Comparison of ENCODE assay signal across 8 mouse cellular contexts in genomic region chr1:185328721-185329610, GRCm38 (mm10). TPM values are rescaled to one million over a fixed set of nuclear protein-coding genes. Genes with fewer than 3 reads are reported as not detected.
A peak's percentile ranks its signal among the peaks of the same experiment; 100 is the strongest.
DNase-seq lines count a peak whose midpoint lies in the region; ATAC-seq and TF ChIP-seq lines count a peak whose summit lies in the region.

TSS of gene Iars2 (minus strand) at chr1:185329396.

- peaks cover 23% of the 10 kb centered on the region; the same call in 1 of the 2 replicates for H3K36me3 ChIP-seq in hindbrain, postnatal 0 days (ENCODE audit: insufficient read depth, low read length)
- peaks cover 34% of the 10 kb centered on the region for H3K36me3 ChIP-seq in megakaryocyte, embryonic 14.5 days (replicated peaks; ENCODE audit: low read length)

- peak within 1 kb of the TSS; percentile 83 for H3K4me2 ChIP-seq in hindbrain, postnatal 0 days (ENCODE audit: low read depth, low read length)

- WGBS in hindbrain, postnatal 0 days = under 1% methylated on average over 70 of the region's 76 CpGs

- H3K4me3 ChIP-seq in gastrocnemius, adult 2 months = peak within 1 kb of the TSS; percentile 92
- H3K4me3 ChIP-seq in hindbrain, postnatal 0 days (ENCODE audit: low read length) = peak within 1 kb of the TSS; percentile 84
- peak within 1 kb of the TSS; percentile 99 for H3K4me3 ChIP-seq in megakaryocyte, embryonic 14.5 days (replicated peaks)

- peaks cover 5% of the 10 kb centered on the region; the same call in 1 of the 2 replicates for H3K4me1 ChIP-seq in hindbrain, postnatal 0 days (ENCODE audit: insufficient read depth, low read length)
- H3K4me1 ChIP-seq in megakaryocyte, embryonic 14.5 days = peaks cover 31% of the 10 kb centered on the region

- intact Hi-C loops in gastrocnemius, adult 2 months (cut with DNase I) = loop anchor here (2.0 kb wide), 1 partner anchor 34 kb away; the partner anchor contains the start of gene Eprs

- peak; percentile 91 for ATAC-seq in hindbrain, postnatal 0 days

- H3K27ac ChIP-seq in gastrocnemius, adult 2 months = peak within 1 kb of the TSS; percentile 99
- H3K27ac ChIP-seq in hindbrain, postnatal 0 days = peak within 1 kb of the TSS; percentile 90

- DNase-seq in WW6 (ENCODE audit: low read depth, low spot score) = peak; percentile 60
- peak; percentile 82 to 91 for DNase-seq in cerebellum, postnatal 4 days (ENCODE audit: low spot score in 2 of 2)
- peak; percentile 91 for DNase-seq in gastrocnemius, adult 2 months
- peak; percentile 93 for DNase-seq in hindbrain, postnatal 0 days (ENCODE audit: low spot score)
- peak; percentile 86 to 90 for DNase-seq in left cerebral cortex, adult 8-10 months (ENCODE audit: low spot score in 2 of 2)
- DNase-seq in right cerebral cortex, postnatal 10 days (ENCODE audit: low spot score in 2 of 2) = peak; percentile 92 to 94
- peak; percentile 94 for DNase-seq in urinary bladder, postnatal 25 days (ENCODE audit: low spot score)

- no peaks in the 10 kb centered on the region for H3K9me3 ChIP-seq in hindbrain, postnatal 0 days (ENCODE audit: low read length)
- no peaks in the 10 kb centered on the region for H3K9me3 ChIP-seq in megakaryocyte, embryonic 14.5 days

- no peaks in the 10 kb centered on the region for H3K27me3 ChIP-seq in hindbrain, postnatal 0 days (ENCODE audit: insufficient read depth, low read length)
- H3K27me3 ChIP-seq in megakaryocyte, embryonic 14.5 days (replicated peaks) = no peaks in the 10 kb centered on the region

- no peak for TF ChIP-seq CTCF in gastrocnemius, adult 2 months (IDR thresholded peaks at IDR 0.05)
- TF ChIP-seq CTCF in hindbrain, postnatal 0 days (IDR thresholded peaks at IDR 0.05; ENCODE audit: low read depth) = no peak

- peak within 1 kb of the TSS; percentile 79 for H3K9ac ChIP-seq in hindbrain, postnatal 0 days (replicated peaks; ENCODE audit: low read length)

RNA-seq across cellular contexts. Expression of gene Iars2, which starts in this region (rescaled TPM):
- total RNA-seq in gastrocnemius, adult 2 months (2021) = 10 to 100 TPM; 35.2 to 43.2 TPM
- 36.9 and 39.0 TPM in 2 replicates for total RNA-seq in hindbrain, postnatal 0 days (2014; rRNA removed)
- 18.8 TPM in 2 replicates for polyA plus RNA-seq in hindbrain, postnatal 0 days (2015; fragmentation: Nextera tagmentation; extraction: Ambion mirVana)
- 10 to 100 TPM; 34.0 to 36.4 (median 35.2) TPM for total RNA-seq in left cerebral cortex, adult 8-10 months (2022)
- polyA plus RNA-seq in megakaryocyte, embryonic 14.5 days (2012; ENCODE audit: insufficient read depth, low replicate concordance) = 0.68 and 1.9 TPM in 2 replicates

Comparison
In these comparisons a context has a peak if more than half of its experiments do, and no peak if none do; other contexts are left out.
1. Peak in every context shown above with its lines: DNase-seq, ATAC-seq, H3K4me3 ChIP-seq and H3K27ac ChIP-seq.